28 mouse cellular contexts compared by ENCODE assay signal in genomic region chr9:114462569-114462968, GRCm38 (mm10). TPM values are rescaled to one million over a fixed set of nuclear protein-coding genes. Genes with fewer than 3 reads are reported as not detected.
"Had no signal": no experiment of that assay in that cellular context is flagged by ENCODE, and none has a peak within 500 bp of the region (broad histone marks: within the 10 kb centered on the region; RNA-seq: fewer than 3 reads in every experiment).

No protein-coding gene starts in this region.

- H3K27ac ChIP-seq: intestine, embryonic 15.5 days; layer of hippocampus, adult 2 months; left cerebral cortex, adult 2 months; limb, embryonic 12.5 days; limb, embryonic 15.5 days; liver, embryonic 14.5 days; macrophage; midbrain, embryonic 12.5 days; midbrain, embryonic 15.5 days; neural tube, embryonic 12.5 days; neural tube, embryonic 15.5 days; stomach, embryonic 15.5 days had no signal

- ATAC-seq: intestine, embryonic 15.5 days; liver, postnatal 0 days; lung, postnatal 0 days; midbrain, embryonic 15.5 days had no signal

- DNase-seq: kidney, adult 11 months; kidney, adult 9 months; kidney, postnatal 14 days; layer of hippocampus, adult 9-11 months; liver, postnatal 0 days; lung, embryonic 14.5 days; retina, postnatal 1 day; right cerebral cortex, postnatal 25 days; spleen, adult 18-20 months had no signal

- H3K4me3 ChIP-seq: intestine, embryonic 15.5 days; layer of hippocampus, adult 2 months; left cerebral cortex, adult 2 months; limb, embryonic 12.5 days; limb, embryonic 15.5 days; midbrain, embryonic 12.5 days; midbrain, embryonic 15.5 days; neural tube, embryonic 12.5 days; neural tube, embryonic 15.5 days; stomach, embryonic 15.5 days had no signal

RNA-seq across cellular contexts. Expression of gene Ccr4, which starts 42.1 kb away (rescaled TPM):
- total RNA-seq: layer of hippocampus, adult 2 months; layer of hippocampus, postnatal 25 days; left cerebral cortex, adult 2 months; left cerebral cortex, postnatal 10 days; left cerebral cortex, postnatal 36 days had no signal
- polyA plus RNA-seq: limb, embryonic 12.5 days; liver, embryonic 11.5 days; liver, embryonic 14.5 days; liver, postnatal 0 days; lung, embryonic 14.5 days; lung, postnatal 0 days; macrophage; midbrain, embryonic 12.5 days; midbrain, embryonic 15.5 days; neural tube, embryonic 12.5 days; neural tube, embryonic 15.5 days had no signal

RNA-seq across cellular contexts. Expression of gene C130032M10Rik, which starts 52.9 kb away (rescaled TPM):
- total RNA-seq: layer of hippocampus, adult 2 months; layer of hippocampus, postnatal 25 days; left cerebral cortex, adult 2 months; left cerebral cortex, postnatal 10 days; left cerebral cortex, postnatal 36 days; megakaryocyte, adult 5-6 weeks had no signal
- polyA plus RNA-seq: large intestine, adult 2 months; liver, embryonic 11.5 days; liver, embryonic 14.5 days; liver, postnatal 0 days; lung, embryonic 14.5 days; macrophage; midbrain, embryonic 15.5 days; neural tube, embryonic 15.5 days had no signal
